Mouse (Mus musculus): ENCODE measurements around the gene Zfp975. TPM values are rescaled to one million over a fixed set of nuclear protein-coding genes. Genes with fewer than 3 reads are reported as not detected.
"Not testable (repeated sequence)": the region's sequence is repeated elsewhere in the genome, so short reads cannot be mapped to it uniquely, and the experiment has no call there.

Zfp975 gene
- polyA plus RNA-seq (2012; rRNA removed) = 0.37 and 0.41 TPM in 2 replicates

GRCm38 (mm10) chr7:42692362-42693158 lies at the start of gene Zfp975:
Gene Zfp975, minus strand, starts transcription at chr7:42692742.
- DNase-seq (ENCODE audit: low read depth, low spot score) = peak; percentile 61
- WGBS = under 1% methylated on average over 23 of the region's 23 CpGs

- DNase-seq (ENCODE audit: low read depth, low spot score) = no peak
- 79% methylated on average over 10 of the region's 10 CpGs for WGBS
Observed at GRCm38 (mm10) chr7:42738536-42739210, 46.1 kb upstream of the Zfp975 start.

GRCm38 (mm10) chr7:42726917-42727316 lies 34.4 kb upstream of the Zfp975 start, which contains the start of gene Gm17067:
Gene Gm17067, minus strand, starts transcription at chr7:42727017.
- DNase-seq (ENCODE audit: low read depth, low spot score) = not testable (repeated sequence)
- 87% methylated on average over 4 of the region's 4 CpGs for WGBS

- not testable (repeated sequence) for DNase-seq (ENCODE audit: low read depth, low spot score)
- 2% methylated on average over 4 of the region's 4 CpGs for WGBS
Observed at GRCm38 (mm10) chr7:42693251-42693650, 709 bp upstream of the Zfp975 start.

GRCm38 (mm10) chr7:42680081-42680480 lies 12.5 kb downstream of the Zfp975 start:
- WGBS = 96% methylated on average over 6 of the region's 6 CpGs
- DNase-seq (ENCODE audit: low read depth, low spot score) = not testable (repeated sequence)

- not testable (repeated sequence) for DNase-seq (ENCODE audit: low read depth, low spot score)
Observed at GRCm38 (mm10) chr7:42679646-42680045, 12.9 kb downstream of the Zfp975 start.

- WGBS = 80% methylated on average over 5 of the region's 5 CpGs
- not testable (repeated sequence) for DNase-seq (ENCODE audit: low read depth, low spot score)
Observed at GRCm38 (mm10) chr7:42660140-42660539, 32.4 kb downstream of the Zfp975 start.

GRCm38 (mm10) chr7:42655211-42655610 lies 37.3 kb downstream of the Zfp975 start:
- DNase-seq (ENCODE audit: low read depth, low spot score) = not testable (repeated sequence)
- 75% methylated on average over 2 of the region's 2 CpGs for WGBS

- not testable (repeated sequence) for DNase-seq (ENCODE audit: low read depth, low spot score)
- 18% methylated on average over 3 of the region's 3 CpGs for WGBS
Observed at GRCm38 (mm10) chr7:42643120-42643620, 49.4 kb downstream of the Zfp975 start.

- DNase-seq (ENCODE audit: low read depth, low spot score) = peak; percentile 43
- WGBS = 2% methylated on average over 25 of the region's 25 CpGs
Observed at GRCm38 (mm10) chr7:42642152-42643115, 50.1 kb downstream of the Zfp975 start, which contains the start of gene Zfp976. Gene Zfp976, minus strand, starts transcription at chr7:42642588.

GRCm38 (mm10) chr7:42631031-42631430 lies 61.5 kb downstream of the Zfp975 start:
- not testable (repeated sequence) for DNase-seq (ENCODE audit: low read depth, low spot score)

Other genes with a start within 250 kb of the Zfp975 start
- not detected in 2 replicates for gene 4933421I07Rik, start 244.6 kb downstream of the Zfp975 start, polyA plus RNA-seq (2012; rRNA removed)
- 2.2 and 4.7 TPM in 2 replicates for gene Zfp141, start 187.0 kb downstream of the Zfp975 start, polyA plus RNA-seq (2012; rRNA removed)
- gene Gm21028, start 114.2 kb downstream of the Zfp975 start, polyA plus RNA-seq (2012; rRNA removed) = not detected in 2 replicates
- not detected in 2 replicates for gene Zfp977, start 100.2 kb downstream of the Zfp975 start, polyA plus RNA-seq (2012; rRNA removed)
- gene Zfp976, start 50.2 kb downstream of the Zfp975 start, polyA plus RNA-seq (2012; rRNA removed) = 0.15 and 0.33 TPM in 2 replicates
- not detected in 2 replicates for gene Gm17067, start 34.3 kb upstream of the Zfp975 start, polyA plus RNA-seq (2012; rRNA removed)
- gene Vmn2r62, start 100.8 kb upstream of the Zfp975 start, polyA plus RNA-seq (2012; rRNA removed) = not detected in 2 replicates
- not detected in 2 replicates for gene Gm2381, start 174.5 kb upstream of the Zfp975 start, polyA plus RNA-seq (2012; rRNA removed)
- gene Vmn2r63, start 241.1 kb upstream of the Zfp975 start, polyA plus RNA-seq (2012; rRNA removed) = not detected in 2 replicates